Mouse (Mus musculus) embryo, embryonic 10.5 days (tissue): ENCODE results near the gene Pole2.
A peak's percentile ranks its signal among the peaks of the same experiment; 100 is the strongest.
"Not testable (repeated sequence)": the region's sequence is repeated elsewhere in the genome, so short reads cannot be mapped to it uniquely, and the experiment has no call there.

ENCODE experiments used
- DNase-seq: peaks from one replicate; pipeline ENCODE4 v3.0.0-alpha.2; 2015; ENCODE audit warnings: low spot score

The Pole2 gene

DNA sequence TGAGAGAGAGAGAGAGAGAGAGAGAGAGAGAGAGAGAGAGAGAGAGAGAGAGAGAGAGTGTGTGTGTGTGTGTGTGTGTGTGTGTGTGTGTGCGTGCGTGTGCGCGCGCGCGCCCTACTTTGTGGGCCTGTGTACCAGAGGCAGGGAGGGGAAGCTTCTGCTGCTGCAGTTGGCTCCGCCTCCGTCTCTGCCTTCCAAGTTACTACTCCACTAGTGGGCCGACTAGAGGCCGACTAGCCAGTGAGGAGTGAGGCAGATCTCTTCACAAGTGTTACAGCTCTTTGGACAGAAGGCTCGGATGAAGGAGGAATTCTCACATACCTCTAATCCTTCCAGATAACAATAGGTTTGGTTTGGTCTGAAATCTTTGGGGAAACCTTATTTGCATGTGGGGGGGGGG, 48.6 kb downstream of the Pole2 start:
- no peak for DNase-seq

DNA sequence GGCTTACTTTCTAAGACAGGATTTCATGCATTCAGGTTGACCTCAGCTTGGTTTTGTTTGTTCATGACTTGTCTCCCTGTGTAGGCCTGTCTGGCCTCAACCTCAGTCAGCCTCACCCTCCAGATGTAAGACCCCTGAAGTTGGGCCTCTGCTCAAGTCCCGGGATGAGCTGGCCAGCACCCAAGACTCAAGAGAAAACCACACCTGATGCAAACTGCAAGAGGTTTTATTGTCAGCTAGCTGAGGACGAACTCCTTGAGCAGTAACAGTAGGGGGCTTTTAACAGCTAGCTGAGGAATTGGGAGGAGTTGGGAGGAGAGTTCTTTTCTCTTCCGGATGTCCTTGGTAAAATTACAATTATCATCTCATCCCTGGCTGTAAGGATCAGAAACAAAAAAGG, 50.5 kb downstream of the Pole2 start:
- DNase-seq = no peak

DNA sequence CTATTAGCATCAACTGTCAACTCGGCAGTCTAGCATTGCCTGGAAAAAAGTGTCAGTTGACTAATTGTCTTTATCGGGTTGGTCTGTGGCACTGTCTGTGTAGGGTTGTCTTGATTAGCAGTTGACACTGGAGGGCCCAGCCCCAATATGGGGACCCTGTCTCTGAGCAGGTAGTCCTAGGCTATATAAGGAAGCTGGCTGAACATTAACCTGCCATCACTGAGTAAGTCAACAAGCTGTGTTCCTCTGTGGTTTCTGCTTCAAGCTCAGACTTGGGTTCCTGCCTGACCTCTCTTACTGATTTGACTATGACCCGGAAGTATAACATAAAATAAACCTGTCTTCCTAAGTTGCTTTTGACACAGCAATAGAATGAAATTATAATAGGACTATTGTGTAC, 52.0 kb downstream of the Pole2 start:
- DNase-seq = no peak

DNA sequence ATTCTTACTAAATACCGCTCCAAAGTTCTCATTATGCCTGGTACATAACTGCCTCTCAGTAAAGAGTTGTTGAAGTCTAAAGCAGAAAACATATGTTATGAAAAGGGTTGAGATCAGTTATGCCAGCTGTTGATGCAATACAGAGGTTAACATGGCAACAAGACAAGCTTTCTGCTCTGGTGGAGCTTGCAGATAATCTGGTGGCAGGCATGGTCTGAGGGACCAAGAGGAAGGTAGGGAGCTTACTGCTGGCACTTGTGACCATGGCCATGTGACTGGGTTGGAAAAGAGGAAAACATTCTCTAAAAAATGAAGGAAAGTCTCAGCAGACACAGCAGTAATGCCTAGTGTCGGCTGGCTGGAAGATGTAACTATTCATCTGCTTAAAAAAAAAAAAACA, 56.7 kb downstream of the Pole2 start:
- no peak for DNase-seq

DNA sequence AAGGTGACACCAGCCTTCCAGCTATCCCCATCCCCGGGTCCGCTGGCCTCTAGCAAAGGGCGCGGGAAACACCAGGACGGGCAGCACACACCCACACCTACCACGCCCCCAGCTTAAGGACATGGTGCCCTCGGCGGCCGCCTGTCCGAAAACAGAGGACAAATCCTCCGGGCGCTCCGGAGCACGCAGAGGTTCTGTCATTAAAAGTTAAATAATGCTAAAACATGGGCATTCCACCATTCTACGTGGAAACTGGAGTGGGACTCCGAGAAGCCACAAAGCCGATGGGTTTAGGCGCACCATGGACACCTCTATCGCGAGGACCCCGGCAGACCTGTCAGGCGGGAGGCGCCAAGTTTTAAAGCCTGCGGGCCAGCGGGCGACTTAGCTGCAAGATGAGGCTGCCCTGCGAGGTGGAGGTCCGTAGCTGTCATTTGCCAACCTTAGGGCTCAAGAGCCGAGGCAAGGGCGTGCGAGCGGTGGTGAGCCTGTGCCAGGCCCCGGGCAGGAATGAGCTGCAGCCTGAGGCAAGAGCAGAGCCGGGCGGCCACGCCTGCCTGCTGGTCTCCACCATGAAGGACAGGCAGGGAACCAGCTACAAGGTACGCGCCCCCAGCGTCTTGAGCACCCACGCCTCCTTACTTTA, 59.4 kb downstream of the Pole2 start, which contains the start of gene Lrr1:
TSS of gene Lrr1 (plus strand) at position 354 of the 646 bp plus-strand sequence.
- DNase-seq = peak; percentile 89

DNA sequence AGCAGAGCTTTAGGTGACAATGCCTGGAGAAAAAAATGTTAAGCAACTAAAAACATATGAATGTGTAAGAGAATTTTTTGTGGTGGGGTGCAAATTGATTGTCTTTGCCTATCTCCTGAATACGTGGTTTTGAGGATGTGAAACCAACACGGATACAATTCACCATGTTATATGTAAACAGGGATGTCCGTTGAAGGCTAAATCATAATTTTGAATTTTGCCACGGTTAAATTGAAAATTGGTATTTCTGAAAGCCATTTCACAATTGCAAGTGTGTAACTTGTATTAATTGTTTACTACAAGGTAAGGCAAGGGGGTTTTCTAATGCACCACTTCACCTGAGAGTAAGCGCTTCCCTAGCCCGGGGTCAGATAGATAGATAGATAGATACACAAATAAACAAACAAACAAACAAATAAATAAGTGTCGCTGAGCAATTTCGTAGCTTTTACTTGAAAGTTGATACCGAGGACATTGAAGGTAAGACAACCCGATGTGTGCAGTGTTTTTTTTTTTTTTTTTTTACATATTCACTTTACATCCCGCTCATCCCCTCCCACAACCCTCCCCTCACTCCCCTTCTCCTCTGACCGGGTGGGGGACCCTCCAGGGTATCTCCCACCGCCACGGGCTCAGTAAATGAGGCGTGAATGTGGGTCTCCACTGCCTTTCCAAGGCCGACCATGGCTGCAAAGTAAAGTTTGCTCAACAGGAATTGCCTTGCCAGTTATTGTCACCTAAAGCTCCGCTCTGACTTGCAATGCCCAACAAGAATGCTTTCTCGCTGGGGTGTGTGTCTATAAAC, 60.1 kb downstream of the Pole2 start:
- no peak for DNase-seq

DNA sequence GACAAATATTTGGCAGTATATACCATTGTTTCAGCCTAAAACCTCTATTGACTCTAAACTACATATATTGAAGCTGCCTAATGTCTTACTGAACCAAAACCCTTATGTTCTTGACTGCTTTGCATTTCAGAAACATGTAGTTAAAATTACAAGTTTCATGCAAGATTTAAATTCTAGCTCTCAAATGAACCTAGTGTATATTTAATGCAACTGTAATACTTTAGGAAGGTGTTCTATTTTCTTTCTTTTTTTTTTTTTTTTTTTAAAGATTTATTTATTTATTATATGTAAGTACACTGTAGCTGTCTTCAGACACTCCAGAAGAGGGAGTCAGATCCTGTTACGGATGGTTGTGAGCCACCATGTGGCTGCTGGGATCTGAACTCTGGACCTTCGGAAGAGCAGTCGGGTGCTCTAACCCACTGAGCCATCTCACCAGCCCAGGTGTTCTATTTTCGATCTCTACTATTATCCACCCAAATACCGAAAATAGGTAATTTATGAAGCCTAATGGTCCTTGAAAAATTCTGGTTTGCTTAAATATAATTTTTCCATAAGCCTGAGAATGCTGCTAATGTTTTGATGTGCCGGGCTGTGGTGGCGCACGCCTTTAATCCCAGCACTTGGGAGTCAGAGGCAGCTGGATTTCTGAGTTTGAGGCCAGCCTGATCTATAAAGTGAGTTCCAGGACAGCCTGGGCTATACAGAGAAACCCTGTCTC, 61.0 kb downstream of the Pole2 start:
- DNase-seq = not testable (repeated sequence)

DNA sequence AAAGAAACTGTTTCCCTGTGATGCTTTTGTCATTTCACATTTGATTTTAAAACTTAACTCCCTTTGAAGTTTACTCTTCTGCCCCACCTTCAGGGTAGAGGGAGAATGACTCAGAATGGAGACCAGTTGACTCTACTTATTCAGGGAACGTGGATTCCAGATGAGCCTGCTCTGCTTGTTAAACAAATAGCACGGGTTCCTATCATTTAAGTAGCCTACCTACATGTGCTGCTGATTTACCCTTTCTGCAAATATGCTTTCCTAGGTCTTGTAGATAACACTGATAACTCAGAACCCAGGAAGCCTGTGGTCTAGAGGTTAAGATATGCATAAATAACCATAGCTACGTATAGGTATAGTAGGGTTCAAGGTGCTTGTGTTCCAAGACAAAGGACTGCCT, 63.1 kb downstream of the Pole2 start:
- DNase-seq = no peak

DNA sequence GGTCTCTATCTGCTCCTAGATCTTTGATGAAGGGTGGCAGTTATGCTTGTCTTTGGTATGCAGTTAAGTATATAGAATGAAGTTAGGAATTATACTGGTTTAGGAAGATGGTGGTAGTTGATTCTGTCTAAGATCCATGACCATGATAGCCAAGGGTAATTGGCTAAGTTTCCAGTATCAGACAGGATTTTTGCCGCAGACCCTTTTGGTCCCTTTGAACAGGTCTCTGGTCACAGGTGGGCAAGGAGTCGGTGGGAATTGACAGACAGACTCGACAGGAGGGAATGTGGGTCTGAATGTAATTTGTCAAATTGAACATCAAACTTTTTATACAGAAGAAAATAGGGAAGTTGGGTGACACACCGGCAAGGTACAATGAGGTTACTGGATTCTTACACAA, 64.4 kb downstream of the Pole2 start:
- DNase-seq = not testable (repeated sequence)

DNA sequence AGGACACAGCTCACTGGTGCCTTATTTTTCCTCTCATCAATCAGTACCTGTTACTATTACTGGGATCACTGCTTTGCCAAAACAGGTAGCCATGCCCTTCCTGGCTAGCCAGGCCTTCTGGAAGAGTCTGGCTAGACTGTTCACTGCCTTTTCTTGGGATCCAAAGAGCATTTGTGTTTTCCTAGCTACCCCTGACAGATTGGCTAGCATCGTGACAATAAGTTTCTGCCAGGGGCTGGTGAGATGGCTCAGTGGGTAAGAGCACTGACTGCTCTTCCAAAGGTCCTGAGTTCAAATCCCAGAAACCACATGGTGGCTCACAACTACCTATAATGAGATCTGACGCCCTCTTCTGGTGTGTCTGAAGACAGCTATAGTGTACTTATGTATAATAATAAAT, 67.3 kb downstream of the Pole2 start:
- DNase-seq = not testable (repeated sequence)

DNA sequence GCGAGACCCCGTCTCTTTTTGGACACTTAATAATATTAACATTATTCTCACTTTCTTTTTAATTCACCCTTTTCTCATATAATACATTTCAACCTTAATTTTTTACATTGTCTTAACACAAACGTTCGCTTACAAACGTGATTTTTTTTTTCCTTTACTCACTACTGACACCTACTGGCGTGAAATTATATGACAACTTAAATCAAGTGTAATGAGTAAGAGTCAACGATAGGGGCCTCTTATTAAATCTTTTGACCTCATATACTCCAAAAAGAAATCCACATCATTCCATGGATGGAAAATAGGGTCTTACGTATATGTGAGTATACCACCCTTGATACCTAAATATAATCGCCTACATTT, 68.4 kb downstream of the Pole2 start:
- peak; percentile 91 for DNase-seq

DNA sequence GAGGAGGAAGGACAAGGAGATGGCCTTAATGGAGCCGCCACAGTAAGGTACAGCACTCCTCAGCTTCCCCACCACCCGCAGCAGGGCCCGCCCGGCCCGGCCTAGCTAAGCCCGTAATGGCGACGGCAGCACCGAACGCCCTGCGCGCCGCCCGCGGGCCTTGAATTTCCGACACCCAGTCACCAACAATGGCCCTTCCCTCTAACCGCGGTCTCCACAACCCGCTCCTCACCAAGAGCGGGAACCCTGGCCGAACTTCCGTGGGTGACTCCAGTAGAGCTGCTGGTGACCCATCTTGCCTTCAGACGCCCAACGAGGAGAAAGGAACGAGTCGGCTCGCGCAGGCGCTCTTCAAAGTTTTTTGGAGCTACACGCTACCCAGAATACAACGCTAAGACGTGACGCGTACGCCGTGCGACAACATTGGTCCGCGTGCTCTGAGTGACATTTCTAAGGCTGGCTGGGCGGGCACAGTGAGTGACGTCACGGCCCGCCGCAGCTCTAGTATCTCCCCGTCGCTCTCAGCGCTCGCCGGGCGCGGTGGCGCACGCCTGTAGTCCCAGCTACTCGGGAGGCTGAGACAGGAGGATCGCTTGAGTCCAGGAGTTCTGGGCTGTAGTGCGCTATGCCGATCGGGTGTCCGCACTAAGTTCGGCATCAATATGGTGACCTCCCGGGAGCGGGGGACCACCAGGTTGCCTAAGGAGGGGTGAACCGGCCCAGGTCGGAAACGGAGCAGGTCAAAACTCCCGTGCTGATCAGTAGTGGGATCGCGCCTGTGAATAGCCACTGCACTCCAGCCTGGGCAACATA, 69.0 kb downstream of the Pole2 start, which contains the start of gene Rps29:
TSS of gene Rps29 (minus strand) at position 422 of the 813 bp plus-strand sequence.
- DNase-seq = peak; percentile 100

DNA sequence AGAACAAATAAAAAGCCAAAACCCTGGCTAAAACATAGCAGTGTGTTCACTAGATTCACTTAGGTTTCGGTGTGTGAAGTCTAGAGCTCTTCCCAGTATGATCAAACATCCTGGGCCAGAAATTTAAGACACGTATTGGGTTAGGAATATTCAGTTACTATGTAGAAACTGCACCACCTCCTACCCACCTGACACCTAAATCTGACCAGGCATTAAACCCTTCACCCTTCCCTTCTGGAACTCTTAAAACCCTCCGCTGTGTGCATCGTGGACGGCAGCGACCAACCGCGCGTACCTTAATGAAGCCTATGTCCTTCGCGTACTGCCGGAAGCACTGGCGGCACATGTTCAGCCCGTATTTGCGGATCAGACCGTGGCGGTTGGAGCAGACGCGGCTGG, 69.6 kb downstream of the Pole2 start:
- peak; percentile 40 for DNase-seq

DNA sequence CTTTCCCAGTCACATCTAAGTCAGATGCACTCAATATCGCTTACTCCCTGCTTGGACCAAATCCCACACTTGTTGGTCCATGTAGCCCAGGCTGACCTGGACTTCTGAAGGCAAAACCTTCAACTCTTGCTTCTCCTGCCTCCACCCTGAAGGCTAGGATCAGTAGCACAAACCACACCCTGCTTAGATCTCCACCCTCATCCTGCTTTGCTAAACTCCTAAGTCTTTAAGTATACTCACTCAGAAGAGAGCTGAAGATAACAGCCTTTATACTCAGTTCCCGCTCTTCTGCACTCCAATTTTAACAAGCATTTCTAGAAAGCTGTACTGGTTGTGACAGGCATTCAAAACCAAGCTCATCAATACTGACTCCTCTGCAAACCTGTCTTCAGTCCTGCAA, 70.9 kb downstream of the Pole2 start:
- no peak for DNase-seq

DNA sequence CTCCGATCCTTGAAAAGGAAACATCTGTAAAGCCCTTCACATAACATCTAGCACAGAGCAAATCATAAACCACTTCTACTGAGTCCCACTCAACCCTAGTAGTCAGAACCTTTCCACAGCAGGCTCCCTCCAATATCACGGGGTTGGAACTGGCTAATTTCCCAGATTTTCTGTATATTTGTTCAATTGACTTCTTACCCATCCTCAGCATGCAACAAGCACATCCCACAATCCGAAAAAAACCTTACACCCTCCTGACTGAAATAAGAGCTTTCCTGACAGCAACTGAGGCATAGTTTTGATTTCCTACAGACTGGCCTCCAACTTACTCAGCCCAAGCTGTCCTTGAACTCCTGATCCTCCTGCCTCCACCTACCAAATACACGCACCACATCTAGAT, 71.6 kb downstream of the Pole2 start:
- DNase-seq = no peak

DNA sequence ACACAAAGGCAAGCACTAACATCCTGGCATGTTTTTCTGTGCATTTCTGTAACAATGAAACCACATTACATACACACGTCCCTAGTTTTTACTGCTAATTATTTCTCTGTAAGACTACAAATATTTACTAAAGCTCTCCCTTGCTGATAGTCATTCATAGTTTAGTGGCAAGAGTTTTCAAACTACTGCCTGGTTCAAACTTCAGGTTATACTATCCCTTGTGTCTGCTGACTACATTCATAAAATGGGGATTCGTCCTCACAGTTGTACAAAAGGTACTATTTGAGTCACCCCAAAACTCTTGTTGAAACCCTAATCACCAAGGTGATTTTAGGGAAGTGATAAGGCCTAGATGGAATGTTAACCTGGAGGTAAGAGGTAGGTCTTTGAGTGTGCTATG, 72.1 kb downstream of the Pole2 start:
- no peak for DNase-seq
